Mouse (Mus musculus) heart, adult 2 months (tissue): ENCODE measurements at regions not wholly inside any gene's neighbourhood (a gene's known extent, or its start where the extent isn't known, plus 50 kb on each side); places are given as distances from the start of the nearest gene placed in this dataset.

Source experiments
- DNase-seq, 2 experiments: peaks; one replicate each; pipeline ENCODE4 v3.0.0; 2021
- H3K27ac ChIP-seq: fragments of 200-600 bp; 2 replicates; pipeline ENCODE4 v1.8.1; 2022
- H3K27me3 ChIP-seq: fragments of 200-500 bp; 2 replicates; pipeline ENCODE4 v1.6.1; 2012; ENCODE audit warnings: mild to moderate bottlenecking, low read length, inconsistent platforms, mixed read lengths; ENCODE audit not compliant: control insufficient read depth, insufficient read depth
- H3K36me3 ChIP-seq: fragments of 200-500 bp; 2 replicates; pipeline ENCODE4 v1.6.1; 2012; ENCODE audit warnings: low read length, inconsistent platforms; ENCODE audit not compliant: control insufficient read depth, insufficient read depth
- H3K4me1 ChIP-seq: fragments of 200-500 bp; 2 replicates; pipeline ENCODE4 v1.6.1; 2011; ENCODE audit warnings: low read length; ENCODE audit not compliant: control insufficient read depth, insufficient read depth
- H3K4me3 ChIP-seq: fragments of 200-600 bp; 2 replicates; pipeline ENCODE4 v1.8.1; 2022
- H3K79me2 ChIP-seq: fragments of 200-500 bp; replicated peaks from 2 replicates; pipeline ENCODE4 v1.6.1; 2012; ENCODE audit warnings: mild to moderate bottlenecking, inconsistent platforms, low read length, moderate library complexity, mixed read lengths; ENCODE audit not compliant: control insufficient read depth, insufficient read depth
- H3K9ac ChIP-seq: fragments of 200-500 bp; 2 replicates; pipeline ENCODE4 v1.6.1; 2012; ENCODE audit warnings: low read depth, mild to moderate bottlenecking, control low read depth, inconsistent platforms, low read length, mixed read lengths
- CTCF ChIP-seq: fragments of 200-600 bp; IDR thresholded peaks from 2 replicates; pipeline ENCODE4 v1.8.1; 2022; ENCODE audit warnings: antibody characterized with exemption, mild to moderate bottlenecking, moderate library complexity
- EP300 ChIP-seq: fragments of 200-500 bp; IDR thresholded peaks from 2 replicates; pipeline ENCODE4 v1.6.1; 2011; ENCODE audit warnings: low read depth, low read length, control low read depth; ENCODE audit not compliant: insufficient read depth
- POLR2A ChIP-seq: fragments of 200-500 bp; IDR thresholded peaks from 2 replicates; pipeline ENCODE4 v1.6.1; 2011; ENCODE audit warnings: mild to moderate bottlenecking, low read depth, low read length, control low read depth; ENCODE audit not compliant: insufficient read depth
- WGBS: fragments of 180-500 bp; shearing (Covaris S2); methylation state at CpG from one replicate; pipeline ENCODE4 v1.1.7; 2018; 5-methylcytosine and 5-hydroxymethylcytosine counted together
- intact Hi-C: fragments of 180-260 bp; cut with DNase I; formaldehyde crosslinking; loops from one replicate; pipeline ENCODE4 v1.15.1; 2025

- H3K79me2 ChIP-seq, result no peaks in the 10 kb centered on the region
- H3K27me3 ChIP-seq, result no peaks in the 10 kb centered on the region
- H3K27ac ChIP-seq, result no peak overlapping the region
- no peak for TF ChIP-seq POLR2A
- TF ChIP-seq CTCF, result no peak
- TF ChIP-seq EP300, result no peak
- intact Hi-C loops, result no loop called here
- no peaks in the 10 kb centered on the region for H3K36me3 ChIP-seq
- H3K9ac ChIP-seq, result no peak overlapping the region
- H3K4me1 ChIP-seq, result no peaks in the 10 kb centered on the region
- no peak overlapping the region for H3K4me3 ChIP-seq
- DNase-seq, result no peak
- WGBS, result 44% methylated on average over 2 of the region's 2 CpGs
Observed at GRCm38 (mm10) chr4:67932481-67932880, 1021.7 kb downstream of the Brinp1 start.

- no peaks in the 10 kb centered on the region for H3K36me3 ChIP-seq
- 55% methylated on average over 1 of the region's 1 CpGs for whole genome bisulfite sequencing
- no peaks in the 10 kb centered on the region for H3K79me2 ChIP-seq
- H3K27ac ChIP-seq, result no peak overlapping the region
- H3K4me1 ChIP-seq, result no peaks in the 10 kb centered on the region
- H3K27me3 ChIP-seq, result no peaks in the 10 kb centered on the region
- no peak overlapping the region for H3K9ac ChIP-seq
- no peak for DNase-seq
- no peak overlapping the region for H3K4me3 ChIP-seq
- intact Hi-C loops, result no loop called here
- TF ChIP-seq CTCF (no peak), POLR2A (no peak), EP300 (no peak)
Observed at GRCm38 (mm10) chr4:67899109-67899508, 1055.1 kb downstream of the Brinp1 start.

GRCm38 (mm10) chr4:67891946-67892575, 1062.1 kb downstream of the Brinp1 start:
- 69% methylated on average over 1 of the region's 1 CpGs for WGBS
- no peaks in the 10 kb centered on the region for H3K79me2 ChIP-seq
- H3K27me3 ChIP-seq, result no peaks in the 10 kb centered on the region
- H3K9ac ChIP-seq, result no peak overlapping the region
- H3K4me3 ChIP-seq, result no peak overlapping the region
- DNase-seq, result no peak
- H3K4me1 ChIP-seq, result no peaks in the 10 kb centered on the region
- H3K36me3 ChIP-seq, result no peaks in the 10 kb centered on the region
- TF ChIP-seq EP300, result no peak
- TF ChIP-seq CTCF, result no peak
- TF ChIP-seq POLR2A, result no peak
- intact Hi-C loops, result no loop called here
- no peak overlapping the region for H3K27ac ChIP-seq

GRCm38 (mm10) chr4:67887954-67888353, 1060.6 kb downstream of the Tlr4 start:
- Histone ChIP-seq H3K4me1 (no peaks in the 10 kb centered on the region), H3K79me2 (no peaks in the 10 kb centered on the region), H3K9ac (no peak overlapping the region), H3K27me3 (no peaks in the 10 kb centered on the region), H3K36me3 (no peaks in the 10 kb centered on the region), H3K27ac (no peak overlapping the region), H3K4me3 (no peak overlapping the region)
- DNase-seq, result no peak
- TF ChIP-seq CTCF, result no peak
- TF ChIP-seq POLR2A, result no peak
- intact Hi-C loops, result no loop called here

GRCm38 (mm10) chr4:67885204-67885603, 1057.8 kb downstream of the Tlr4 start:
- H3K4me1 ChIP-seq, result no peaks in the 10 kb centered on the region
- H3K79me2 ChIP-seq, result no peaks in the 10 kb centered on the region
- TF ChIP-seq CTCF (no peak), POLR2A (no peak), EP300 (no peak)
- intact Hi-C loops, result no loop called here
- no peak overlapping the region for H3K4me3 ChIP-seq
- DNase-seq, result no peak
- H3K36me3 ChIP-seq, result no peaks in the 10 kb centered on the region
- H3K9ac ChIP-seq, result no peak overlapping the region
- H3K27me3 ChIP-seq, result no peaks in the 10 kb centered on the region
- H3K27ac ChIP-seq, result no peak overlapping the region

GRCm38 (mm10) chr4:67862218-67862617, 1034.8 kb downstream of the Tlr4 start:
- Histone ChIP-seq H3K36me3 (no peaks in the 10 kb centered on the region), H3K9ac (no peak overlapping the region), H3K27ac (no peak overlapping the region), H3K4me1 (no peaks in the 10 kb centered on the region), H3K27me3 (no peaks in the 10 kb centered on the region), H3K79me2 (no peaks in the 10 kb centered on the region), H3K4me3 (no peak overlapping the region)
- TF ChIP-seq POLR2A, result no peak
- no peak for TF ChIP-seq EP300
- no peak for TF ChIP-seq CTCF
- intact Hi-C loops, result no loop called here
- WGBS, result 69% methylated on average over 2 of the region's 2 CpGs
- DNase-seq, result no peak

GRCm38 (mm10) chr4:67861801-67862200, 1034.4 kb downstream of the Tlr4 start:
- 72% methylated on average over 1 of the region's 1 CpGs for WGBS
- intact Hi-C loops, result no loop called here
- Histone ChIP-seq H3K4me1 (no peaks in the 10 kb centered on the region), H3K36me3 (no peaks in the 10 kb centered on the region), H3K27me3 (no peaks in the 10 kb centered on the region), H3K9ac (no peak overlapping the region), H3K27ac (no peak overlapping the region), H3K4me3 (no peak overlapping the region), H3K79me2 (no peaks in the 10 kb centered on the region)
- TF ChIP-seq POLR2A (no peak), EP300 (no peak), CTCF (no peak)
- DNase-seq, result no peak
